Mouse (Mus musculus): Measurements from ENCODE around the gene Dzip1l. TPM values are rescaled to one million over a fixed set of nuclear protein-coding genes. Genes with fewer than 3 reads are reported as not detected.
"Not testable (repeated sequence)": the region's sequence is repeated elsewhere in the genome, so short reads cannot be mapped to it uniquely, and the experiment has no call there.

Gene Dzip1l
- polyA plus RNA-seq (2015; fragmentation: Nextera tagmentation; extraction: Ambion mirVana): 19.7 and 26.7 TPM in 2 replicates

DNA sequence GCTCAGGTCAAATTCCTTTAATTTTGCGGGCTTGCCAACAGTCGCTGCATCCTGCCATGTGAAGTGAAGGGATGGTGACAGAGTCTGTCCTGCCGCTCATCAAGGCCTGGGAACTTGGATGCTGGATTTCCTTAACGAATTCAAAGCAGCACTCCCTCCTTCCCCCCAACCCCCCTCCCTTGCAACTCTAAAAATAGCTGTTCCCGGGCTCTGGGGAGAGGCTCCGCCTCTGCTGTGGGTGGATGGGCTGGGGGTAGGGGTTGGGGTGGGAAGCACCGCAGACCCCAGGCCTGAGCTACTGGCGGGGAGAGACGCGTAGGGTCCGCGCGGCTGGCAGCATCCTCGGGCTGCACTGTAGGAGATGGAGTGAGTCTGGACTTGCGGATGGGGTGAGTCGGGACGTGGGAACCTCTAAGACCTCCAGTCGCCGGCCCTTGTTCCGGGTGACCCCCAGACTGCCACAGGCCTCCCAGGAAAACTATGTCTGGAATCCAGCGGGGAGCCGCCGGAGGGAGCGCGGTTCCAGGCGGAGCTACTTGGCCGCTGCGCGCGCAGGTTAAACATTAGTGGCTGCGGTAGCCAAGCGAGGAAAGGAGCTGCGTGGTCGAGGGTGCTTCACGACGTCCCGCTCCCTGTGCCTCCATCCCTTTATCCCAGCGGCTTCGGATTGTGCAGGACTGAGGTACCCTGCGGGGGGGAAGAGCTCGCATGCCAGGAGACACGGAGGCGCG, at the start of gene Dzip1l:
TSS of gene Dzip1l (plus strand) at position 216 of the 731 bp plus-strand sequence.
- H3K9me3 ChIP-seq (replicated peaks): no peaks in the 10 kb centered on the region
- ATAC-seq (replicated peaks; ENCODE audit: low FRiP score): peak; percentile 91

DNA sequence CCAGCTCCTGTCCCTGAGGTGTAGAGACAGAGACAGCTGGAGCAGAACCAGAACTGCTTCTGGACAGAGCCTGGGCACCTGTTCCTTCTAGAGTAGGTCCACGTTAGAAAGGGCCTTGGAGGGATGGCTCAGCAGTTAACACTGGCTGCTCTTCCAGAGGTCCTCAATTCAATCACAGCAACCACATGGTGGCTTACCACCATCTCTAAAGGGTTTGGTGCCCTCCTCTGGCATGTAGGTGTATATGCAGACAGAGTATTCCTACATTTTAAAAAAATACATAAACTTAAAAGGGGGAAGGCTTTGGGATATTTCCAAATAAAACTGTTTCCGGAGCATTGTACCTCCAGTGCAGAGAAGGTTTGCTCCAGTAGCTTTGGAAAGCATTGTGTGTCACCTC, 48.6 kb upstream of the Dzip1l start:
- no peak for ATAC-seq (replicated peaks; ENCODE audit: low FRiP score)
- H3K27me3 ChIP-seq: no peaks in the 10 kb centered on the region
- no peak overlapping the region for H3K4me2 ChIP-seq
- H3K36me3 ChIP-seq: peaks cover 59% of the 10 kb centered on the region
- H3K4me3 ChIP-seq (replicated peaks): no peak overlapping the region
- 44% methylated on average over 2 of the region's 2 CpGs for WGBS
- no peak overlapping the region for H3K27ac ChIP-seq
- no peak overlapping the region for H3K9ac ChIP-seq
- no peaks in the 10 kb centered on the region for H3K9me3 ChIP-seq (replicated peaks)
- H3K4me1 ChIP-seq: peaks cover 9% of the 10 kb centered on the region

More for the DNA sequence above, at the start of gene Dzip1l:
- H3K4me1 ChIP-seq: peaks cover 32% of the 10 kb centered on the region
- H3K27ac ChIP-seq: peak within 1 kb of the TSS; percentile 96
- H3K4me2 ChIP-seq: peak within 1 kb of the TSS; percentile 82
- peaks cover 13% of the 10 kb centered on the region for H3K36me3 ChIP-seq
- WGBS: under 1% methylated on average over 44 of the region's 44 CpGs
- H3K4me3 ChIP-seq (replicated peaks): peak within 1 kb of the TSS; percentile 67
- H3K27me3 ChIP-seq: no peaks in the 10 kb centered on the region
- peak within 1 kb of the TSS; percentile 64 for H3K9ac ChIP-seq

DNA sequence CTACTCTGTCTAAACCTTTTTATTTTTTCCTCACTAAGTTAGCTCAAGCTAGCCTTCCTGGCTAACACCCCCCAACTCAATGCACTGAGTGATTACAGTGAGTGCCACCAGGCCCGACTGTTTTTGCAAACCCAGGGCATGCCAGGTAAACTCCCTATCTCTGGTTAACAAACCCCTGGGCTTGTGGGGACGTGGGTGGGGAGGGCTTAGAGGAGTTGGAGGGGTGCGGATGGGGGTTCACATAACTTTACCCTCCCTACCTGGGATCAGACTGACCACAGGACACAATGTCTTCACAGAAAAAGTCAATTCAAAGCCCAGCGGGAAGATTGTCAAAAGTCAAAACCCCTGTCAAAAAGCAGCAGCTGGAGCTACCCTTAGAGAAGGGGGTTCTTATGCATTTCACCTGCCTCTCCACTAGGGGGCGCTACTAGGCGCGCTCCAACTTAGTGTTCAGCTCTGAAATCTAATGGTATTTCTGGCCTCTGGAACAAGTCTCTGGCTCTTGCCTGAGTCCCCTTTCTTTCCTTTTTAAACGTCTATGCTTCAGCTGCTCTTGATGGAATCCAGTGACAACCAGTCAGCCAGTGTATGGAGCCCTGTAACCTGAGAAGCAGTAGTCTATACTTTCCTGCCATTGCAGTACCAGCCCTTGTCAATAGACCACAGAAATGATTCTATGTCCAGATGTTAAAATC, 41.6 kb upstream of the Dzip1l start:
- ATAC-seq (replicated peaks; ENCODE audit: low FRiP score): peak; percentile 64
- Histone ChIP-seq H3K4me3 (replicated peaks) (no peak overlapping the region), H3K4me2 (no peak overlapping the region), H3K9ac (no peak overlapping the region), H3K36me3 (peaks cover 20% of the 10 kb centered on the region), H3K27me3 (no peaks in the 10 kb centered on the region), H3K9me3 (replicated peaks) (no peaks in the 10 kb centered on the region), H3K27ac (no peak overlapping the region), H3K4me1 (no peaks in the 10 kb centered on the region)
- 29% methylated on average over 8 of the region's 8 CpGs for WGBS

DNA sequence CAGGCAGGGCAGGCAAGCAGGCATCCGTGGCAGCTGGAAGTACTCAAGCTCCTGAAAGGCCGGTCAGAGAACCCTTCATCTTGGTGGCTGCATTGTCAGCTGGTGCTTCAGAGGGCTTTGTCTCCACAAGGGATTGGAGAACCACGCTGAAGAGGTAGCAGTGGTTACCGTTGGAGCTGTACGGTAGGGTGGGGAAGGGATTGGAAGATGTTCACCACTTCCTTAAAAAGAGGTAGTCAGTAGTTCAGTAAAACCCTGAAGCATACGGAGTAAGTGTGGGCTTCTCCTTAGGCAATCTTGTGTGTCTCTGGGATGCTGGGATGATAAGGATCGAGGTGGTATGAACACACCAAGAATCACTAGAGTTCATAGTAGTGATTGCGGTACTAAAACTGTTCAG, 38.2 kb upstream of the Dzip1l start:
- Histone ChIP-seq H3K4me1 (no peaks in the 10 kb centered on the region), H3K9me3 (replicated peaks) (no peaks in the 10 kb centered on the region), H3K27me3 (no peaks in the 10 kb centered on the region), H3K9ac (no peak overlapping the region), H3K27ac (no peak overlapping the region), H3K4me2 (no peak overlapping the region), H3K36me3 (no peaks in the 10 kb centered on the region), H3K4me3 (replicated peaks) (no peak overlapping the region)
- 74% methylated on average over 8 of the region's 8 CpGs for WGBS
- ATAC-seq (replicated peaks; ENCODE audit: low FRiP score): no peak

DNA sequence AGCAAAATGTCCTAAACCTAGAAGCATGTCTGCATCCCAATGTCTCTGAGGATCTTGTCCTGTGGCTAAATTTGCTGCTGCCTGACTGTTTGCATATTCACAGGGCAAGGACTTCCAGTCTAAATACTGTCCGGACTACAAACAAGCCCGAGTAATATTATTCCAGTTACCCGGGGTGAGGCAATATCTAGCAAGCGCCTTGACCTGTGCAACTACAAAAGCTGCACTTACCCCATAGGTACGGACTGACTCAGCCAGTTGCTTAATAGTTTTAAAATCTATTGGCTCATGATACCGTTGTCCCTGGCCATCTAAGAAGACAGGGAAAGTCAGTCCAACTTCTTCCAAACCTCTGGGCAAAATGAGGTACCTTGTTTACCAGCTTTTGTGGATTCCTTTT, 30.2 kb upstream of the Dzip1l start:
- 95% methylated on average over 6 of the region's 6 CpGs for WGBS
- H3K36me3 ChIP-seq; H3K9me3 ChIP-seq (replicated peaks); H3K27ac ChIP-seq; H3K27me3 ChIP-seq; H3K4me3 ChIP-seq (replicated peaks); H3K4me2 ChIP-seq; H3K4me1 ChIP-seq; H3K9ac ChIP-seq; ATAC-seq (replicated peaks; ENCODE audit: low FRiP score): not testable (repeated sequence)

DNA sequence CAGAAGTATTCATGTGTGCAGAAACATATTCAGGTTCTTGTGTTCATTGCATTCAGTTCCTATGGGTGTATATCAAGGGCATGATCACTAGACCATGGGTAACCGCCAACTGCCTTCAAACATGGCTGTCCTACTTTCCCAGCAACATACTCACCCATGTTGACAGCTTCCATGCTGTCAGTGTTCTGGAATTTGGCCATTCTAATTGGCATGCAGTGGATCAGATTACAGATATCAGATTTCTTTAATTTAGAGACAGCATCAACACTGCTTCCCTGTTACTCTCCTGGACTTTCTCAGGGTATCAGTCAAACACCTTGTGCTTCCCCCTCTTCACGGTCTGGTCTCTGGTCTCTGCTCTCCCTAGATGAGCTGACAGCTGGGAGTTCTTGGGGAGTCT, 25.7 kb upstream of the Dzip1l start:
- 62% methylated on average over 2 of the region's 2 CpGs for WGBS

DNA sequence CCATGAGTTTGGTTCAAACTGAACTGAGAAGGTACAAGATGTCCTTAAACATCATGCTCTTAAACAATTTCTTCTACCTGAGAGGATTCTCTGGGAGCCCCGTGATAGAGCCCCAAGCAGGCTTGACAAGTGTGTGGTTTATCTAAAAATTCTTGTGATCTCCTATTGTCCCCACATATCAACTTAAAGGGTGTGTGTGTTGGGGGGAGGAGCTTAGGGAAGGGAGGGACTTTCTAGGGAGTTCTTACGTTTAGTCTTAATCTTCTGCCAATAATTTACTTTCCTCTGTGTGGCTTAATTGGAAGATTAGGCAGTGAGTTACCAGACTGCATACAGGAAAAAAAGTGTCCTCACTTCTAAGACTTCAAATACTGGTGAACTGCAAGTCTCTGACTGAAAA, 17.1 kb upstream of the Dzip1l start, which contains the start of gene A4gnt:
TSS of gene A4gnt (plus strand) at position 301 of the 400 bp plus-strand sequence.
- Histone ChIP-seq H3K36me3 (no peaks in the 10 kb centered on the region), H3K9me3 (replicated peaks) (no peaks in the 10 kb centered on the region), H3K27ac (no peak within 1 kb of the TSS), H3K27me3 (0 out of 2 replicates have a peak, but pooled peaks cover 3% of the 10 kb centered on the region), H3K9ac (no peak within 1 kb of the TSS), H3K4me3 (replicated peaks) (no peak within 1 kb of the TSS), H3K4me1 (no peaks in the 10 kb centered on the region), H3K4me2 (no peak within 1 kb of the TSS)
- ATAC-seq (replicated peaks; ENCODE audit: low FRiP score): no peak
- 55% methylated on average over 2 of the region's 2 CpGs for WGBS

More for the DNA sequence above, 25.7 kb upstream of the Dzip1l start:
- Histone ChIP-seq H3K9me3 (replicated peaks) (no peaks in the 10 kb centered on the region), H3K27me3 (no peaks in the 10 kb centered on the region), H3K4me1 (no peaks in the 10 kb centered on the region), H3K9ac (no peak overlapping the region), H3K4me2 (no peak overlapping the region), H3K27ac (no peak overlapping the region), H3K36me3 (no peaks in the 10 kb centered on the region), H3K4me3 (replicated peaks) (no peak overlapping the region)
- ATAC-seq (replicated peaks; ENCODE audit: low FRiP score): no peak

GRCm38 (mm10) chr9:99619688-99620087, 9.6 kb upstream of the Dzip1l start:
- no peak overlapping the region for H3K9ac ChIP-seq
- H3K4me3 ChIP-seq (replicated peaks): no peak overlapping the region
- H3K9me3 ChIP-seq (replicated peaks): no peaks in the 10 kb centered on the region
- no peak overlapping the region for H3K4me2 ChIP-seq
- H3K4me1 ChIP-seq: no peaks in the 10 kb centered on the region
- no peak for ATAC-seq (replicated peaks; ENCODE audit: low FRiP score)
- H3K36me3 ChIP-seq: no peaks in the 10 kb centered on the region
- H3K27ac ChIP-seq: no peak overlapping the region
- 93% methylated on average over 8 of the region's 8 CpGs for WGBS
- H3K27me3 ChIP-seq: no peaks in the 10 kb centered on the region

DNA sequence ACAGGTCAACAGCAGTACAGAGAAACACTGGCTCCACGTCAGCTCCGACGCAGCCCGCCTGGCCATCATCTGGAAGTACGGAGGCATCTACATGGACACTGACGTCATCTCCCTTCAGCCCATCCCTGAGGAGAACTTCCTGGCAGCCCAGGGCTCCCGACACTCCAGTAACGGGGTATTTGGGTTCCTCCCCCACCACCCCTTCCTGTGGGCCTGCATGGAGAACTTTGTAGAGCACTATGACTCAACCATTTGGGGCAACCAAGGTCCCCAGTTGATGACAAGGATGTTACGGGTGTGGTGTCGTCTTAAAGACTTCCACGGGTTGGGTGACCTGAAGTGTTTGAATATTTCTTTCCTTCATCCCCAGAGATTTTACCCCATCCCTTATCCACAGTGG, 9.1 kb upstream of the Dzip1l start:
- Histone ChIP-seq H3K27ac (no peak overlapping the region), H3K27me3 (no peaks in the 10 kb centered on the region), H3K36me3 (no peaks in the 10 kb centered on the region), H3K9ac (no peak overlapping the region), H3K4me1 (no peaks in the 10 kb centered on the region), H3K4me3 (replicated peaks) (no peak overlapping the region), H3K4me2 (no peak overlapping the region), H3K9me3 (replicated peaks) (no peaks in the 10 kb centered on the region)
- WGBS: 84% methylated on average over 11 of the region's 11 CpGs
- ATAC-seq (replicated peaks; ENCODE audit: low FRiP score): no peak

DNA sequence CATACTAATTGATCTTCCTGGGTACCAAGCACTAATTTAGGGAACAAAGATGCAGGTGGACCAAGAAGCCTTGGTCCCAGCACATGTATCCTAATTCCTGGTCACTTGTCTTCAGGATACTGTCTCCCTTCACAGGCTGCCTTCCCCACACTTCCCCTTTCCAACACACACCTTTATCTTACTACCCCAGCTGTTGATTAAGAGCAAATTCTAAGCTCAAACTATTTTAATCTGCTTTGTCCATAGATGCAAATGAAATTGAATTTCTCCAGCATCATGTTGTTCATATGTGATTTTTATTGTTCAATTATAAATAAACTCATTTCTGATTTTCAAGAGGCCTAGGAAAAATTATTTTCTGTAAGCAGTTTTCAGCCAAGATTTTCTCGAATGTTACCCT, 7.3 kb upstream of the Dzip1l start:
- Histone ChIP-seq H3K9me3 (replicated peaks) (no peaks in the 10 kb centered on the region), H3K36me3 (no peaks in the 10 kb centered on the region), H3K4me3 (replicated peaks) (no peak overlapping the region), H3K27me3 (no peaks in the 10 kb centered on the region), H3K9ac (no peak overlapping the region), H3K4me2 (no peak overlapping the region), H3K27ac (no peak overlapping the region), H3K4me1 (no peaks in the 10 kb centered on the region)
- no peak for ATAC-seq (replicated peaks; ENCODE audit: low FRiP score)
- WGBS: 87% methylated on average over 1 of the region's 1 CpGs

DNA sequence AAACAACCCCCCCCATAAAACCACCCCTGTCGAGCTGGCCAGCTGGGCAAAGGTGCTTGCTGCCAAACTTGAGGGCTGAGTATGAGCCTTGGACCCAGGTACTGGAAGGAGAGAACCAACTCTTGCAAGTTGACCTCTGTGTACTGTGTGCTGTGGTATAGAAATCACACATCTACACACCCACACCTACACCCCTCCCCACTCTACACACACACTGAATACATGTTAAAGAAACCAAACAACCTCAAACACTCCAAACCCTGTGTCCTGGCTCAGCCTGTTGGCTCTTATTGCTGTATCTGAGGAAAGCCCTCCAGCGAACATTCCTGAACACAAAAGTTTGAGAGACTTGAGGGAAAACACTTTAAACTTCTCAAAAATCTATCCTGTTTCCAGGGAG, 6.3 kb upstream of the Dzip1l start:
- Histone ChIP-seq H3K9ac (no peak overlapping the region), H3K4me3 (replicated peaks) (no peak overlapping the region), H3K36me3 (no peaks in the 10 kb centered on the region), H3K9me3 (replicated peaks) (no peaks in the 10 kb centered on the region), H3K4me1 (no peaks in the 10 kb centered on the region), H3K27ac (no peak overlapping the region), H3K4me2 (no peak overlapping the region), H3K27me3 (no peaks in the 10 kb centered on the region)
- ATAC-seq (replicated peaks; ENCODE audit: low FRiP score): no peak
- WGBS: 39% methylated on average over 2 of the region's 2 CpGs

DNA sequence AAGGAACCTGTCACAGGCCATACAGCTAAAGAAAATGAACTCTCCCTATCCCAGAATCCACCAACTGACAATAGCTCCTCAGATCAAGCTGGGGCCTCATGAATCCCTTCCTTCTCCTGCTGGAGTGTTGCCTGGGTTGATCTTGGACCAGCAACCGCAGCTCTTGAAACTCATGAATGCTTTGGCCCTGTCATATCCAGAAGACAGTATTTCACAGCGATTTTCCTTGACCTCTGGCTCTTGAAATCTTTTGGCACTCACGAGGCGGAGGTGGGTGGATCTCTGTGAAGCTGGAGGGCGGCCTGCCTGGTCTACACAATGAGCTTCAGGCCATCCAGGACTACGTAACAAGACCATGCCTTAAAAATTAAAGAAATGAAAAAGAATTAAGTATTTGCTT, 5.2 kb upstream of the Dzip1l start:
- Histone ChIP-seq H3K27me3 (no peaks in the 10 kb centered on the region), H3K9ac (no peak overlapping the region), H3K9me3 (replicated peaks) (no peaks in the 10 kb centered on the region), H3K27ac (no peak overlapping the region), H3K4me2 (no peak overlapping the region), H3K36me3 (no peaks in the 10 kb centered on the region), H3K4me3 (replicated peaks) (no peak overlapping the region), H3K4me1 (peaks cover 6% of the 10 kb centered on the region)
- ATAC-seq (replicated peaks; ENCODE audit: low FRiP score): no peak
- WGBS: 72% methylated on average over 6 of the region's 6 CpGs

Data from kidney, embryonic 15.5 days (tissue).